Mouse (Mus musculus): ENCODE measurements around the gene Nfib. TPM values are rescaled to one million over a fixed set of nuclear protein-coding genes. Genes with fewer than 3 reads are reported as not detected.

Nfib gene
- polyA plus RNA-seq, 1 experiment from 2014 or later = 149 TPM

GRCm38 (mm10) chr4:82443441-82443840 lies 262.1 kb downstream of the Nfib start:
- H3K4me1 ChIP-seq (ENCODE audit: insufficient read depth) = peaks cover 69% of the 10 kb centered on the region
- 73% methylated on average over 5 of the region's 5 CpGs for WGBS
- TF ChIP-seq CTCF (IDR thresholded peaks at IDR 0.05; ENCODE audit: low read depth) = no peak
- no peak for ATAC-seq (ENCODE audit: insufficient read depth)
- no peak for DNase-seq
- H3K9ac ChIP-seq = no peak overlapping the region
- no peak overlapping the region for H3K27ac ChIP-seq (ENCODE audit: low read depth)
- no peaks in the 10 kb centered on the region for H3K27me3 ChIP-seq (ENCODE audit: insufficient read depth, low read length)
- H3K9me3 ChIP-seq (ENCODE audit: low read depth, low read length) = no peaks in the 10 kb centered on the region
- H3K4me2 ChIP-seq = no peak overlapping the region
- no peaks in the 10 kb centered on the region; the same call in 1 of the 2 replicates for H3K36me3 ChIP-seq (ENCODE audit: insufficient read depth)
- no peak overlapping the region for H3K4me3 ChIP-seq (ENCODE audit: low read depth, low read length)

- 37% methylated on average over 5 of the region's 5 CpGs for WGBS
- no peak for ATAC-seq (ENCODE audit: insufficient read depth)
Measured at GRCm38 (mm10) chr4:82443003-82443402, 262.5 kb downstream of the Nfib start.

GRCm38 (mm10) chr4:82440606-82441005 lies 264.9 kb downstream of the Nfib start:
- H3K9ac ChIP-seq = no peak overlapping the region
- no peaks in the 10 kb centered on the region for H3K27me3 ChIP-seq (ENCODE audit: insufficient read depth, low read length)
- TF ChIP-seq CTCF (IDR thresholded peaks at IDR 0.05; ENCODE audit: low read depth) = no peak
- ATAC-seq (ENCODE audit: insufficient read depth) = no peak
- WGBS = 42% methylated on average over 2 of the region's 2 CpGs
- H3K36me3 ChIP-seq (ENCODE audit: insufficient read depth) = no peaks in the 10 kb centered on the region; the same call in 1 of the 2 replicates
- no peak overlapping the region for H3K4me3 ChIP-seq (ENCODE audit: low read depth, low read length)
- H3K4me2 ChIP-seq = no peak overlapping the region
- H3K4me1 ChIP-seq (ENCODE audit: insufficient read depth) = peaks cover 62% of the 10 kb centered on the region
- DNase-seq = no peak
- peak overlapping the region; percentile 84 for H3K27ac ChIP-seq (ENCODE audit: low read depth)
- no peaks in the 10 kb centered on the region for H3K9me3 ChIP-seq (ENCODE audit: low read depth, low read length)

More at GRCm38 (mm10) chr4:82443003-82443402, 262.5 kb downstream of the Nfib start:
- Histone ChIP-seq H3K9ac (no peak overlapping the region), H3K9me3 (ENCODE audit: low read depth, low read length) (no peaks in the 10 kb centered on the region), H3K4me2 (no peak overlapping the region), H3K36me3 (ENCODE audit: insufficient read depth) (no peaks in the 10 kb centered on the region; the same call in 1 of the 2 replicates), H3K27me3 (ENCODE audit: insufficient read depth, low read length) (no peaks in the 10 kb centered on the region), H3K4me3 (ENCODE audit: low read depth, low read length) (no peak overlapping the region), H3K4me1 (ENCODE audit: insufficient read depth) (peaks cover 69% of the 10 kb centered on the region), H3K27ac (ENCODE audit: low read depth) (peak overlapping the region; percentile 48; the same call in 1 of the 2 replicates)
- DNase-seq = no peak
- no peak for TF ChIP-seq CTCF (IDR thresholded peaks at IDR 0.05; ENCODE audit: low read depth)

- no peak overlapping the region for H3K9ac ChIP-seq
- peaks cover 70% of the 10 kb centered on the region for H3K4me1 ChIP-seq (ENCODE audit: insufficient read depth)
- H3K27ac ChIP-seq (ENCODE audit: low read depth) = peak overlapping the region; percentile 82
- H3K9me3 ChIP-seq (ENCODE audit: low read depth, low read length) = no peaks in the 10 kb centered on the region
- no peaks in the 10 kb centered on the region for H3K36me3 ChIP-seq (ENCODE audit: insufficient read depth)
- no peak for TF ChIP-seq CTCF (IDR thresholded peaks at IDR 0.05; ENCODE audit: low read depth)
- peak; percentile 72 for ATAC-seq (ENCODE audit: insufficient read depth)
- peak; percentile 92 for DNase-seq
- H3K4me2 ChIP-seq = peak overlapping the region; percentile 13
- WGBS = 30% methylated on average over 8 of the region's 8 CpGs
- no peaks in the 10 kb centered on the region for H3K27me3 ChIP-seq (ENCODE audit: insufficient read depth, low read length)
- no peak overlapping the region for H3K4me3 ChIP-seq (ENCODE audit: low read depth, low read length)
Measured at GRCm38 (mm10) chr4:82439813-82440212, 265.7 kb downstream of the Nfib start.

GRCm38 (mm10) chr4:82438631-82439030 lies 266.9 kb downstream of the Nfib start:
- Histone ChIP-seq H3K27ac (ENCODE audit: low read depth) (peak overlapping the region; percentile 82), H3K4me2 (peak overlapping the region; percentile 16; the same call in 1 of the 2 replicates), H3K36me3 (ENCODE audit: insufficient read depth) (no peaks in the 10 kb centered on the region), H3K4me3 (ENCODE audit: low read depth, low read length) (no peak overlapping the region), H3K9me3 (ENCODE audit: low read depth, low read length) (no peaks in the 10 kb centered on the region), H3K4me1 (ENCODE audit: insufficient read depth) (peaks cover 68% of the 10 kb centered on the region), H3K9ac (no peak overlapping the region), H3K27me3 (ENCODE audit: insufficient read depth, low read length) (no peaks in the 10 kb centered on the region)
- TF ChIP-seq CTCF (IDR thresholded peaks at IDR 0.05; ENCODE audit: low read depth) = no peak
- ATAC-seq (ENCODE audit: insufficient read depth) (no peak), DNase-seq (no peak)
- 68% methylated on average over 5 of the region's 5 CpGs for WGBS

GRCm38 (mm10) chr4:82437533-82438318 lies 267.8 kb downstream of the Nfib start:
- ATAC-seq (ENCODE audit: insufficient read depth) (peak; percentile 85), DNase-seq (peak; percentile 99)
- H3K9ac ChIP-seq = no peak overlapping the region
- peak overlapping the region; percentile 38 for H3K4me2 ChIP-seq
- no peaks in the 10 kb centered on the region for H3K36me3 ChIP-seq (ENCODE audit: insufficient read depth)
- no peaks in the 10 kb centered on the region for H3K27me3 ChIP-seq (ENCODE audit: insufficient read depth, low read length)
- no peaks in the 10 kb centered on the region for H3K9me3 ChIP-seq (ENCODE audit: low read depth, low read length)
- no peak for TF ChIP-seq CTCF (IDR thresholded peaks at IDR 0.05; ENCODE audit: low read depth)
- 39% methylated on average over 12 of the region's 12 CpGs for WGBS
- H3K4me1 ChIP-seq (ENCODE audit: insufficient read depth) = peaks cover 62% of the 10 kb centered on the region
- no peak overlapping the region for H3K4me3 ChIP-seq (ENCODE audit: low read depth, low read length)
- H3K27ac ChIP-seq (ENCODE audit: low read depth) = peak overlapping the region; percentile 90

- TF ChIP-seq CTCF (IDR thresholded peaks at IDR 0.05; ENCODE audit: low read depth) = no peak
- Histone ChIP-seq H3K9me3 (ENCODE audit: low read depth, low read length) (no peaks in the 10 kb centered on the region), H3K4me3 (ENCODE audit: low read depth, low read length) (no peak overlapping the region), H3K4me1 (ENCODE audit: insufficient read depth) (peaks cover 59% of the 10 kb centered on the region), H3K27ac (ENCODE audit: low read depth) (peak overlapping the region; percentile 90), H3K9ac (peak overlapping the region; percentile 4; the same call in 1 of the 2 replicates), H3K36me3 (ENCODE audit: insufficient read depth) (no peaks in the 10 kb centered on the region), H3K4me2 (peak overlapping the region; percentile 38), H3K27me3 (ENCODE audit: insufficient read depth, low read length) (no peaks in the 10 kb centered on the region)
- DNase-seq (no peak), ATAC-seq (ENCODE audit: insufficient read depth) (no peak)
- 42% methylated on average over 2 of the region's 2 CpGs for WGBS
Measured at GRCm38 (mm10) chr4:82436656-82437055, 268.9 kb downstream of the Nfib start.
